Mouse (Mus musculus) heart, postnatal 25 days (tissue): ENCODE data around the gene Retreg1. TPM values are rescaled to one million over a fixed set of nuclear protein-coding genes. Genes with fewer than 3 reads are reported as not detected.
A peak's percentile ranks its signal among the peaks of the same experiment; 100 is the strongest.

Source experiments
- DNase-seq: peaks from one replicate; pipeline ENCODE4 v3.0.0; 2022; ENCODE audit warnings: low spot score
- intact Hi-C: fragments of 180-260 bp; cut with DNase I; formaldehyde crosslinking; loops from one replicate; pipeline ENCODE4 v1.15.1; 2025
- total RNA-seq, 2 experiments: library from RNA; stranded (reverse); gene quantifications; 2 replicates each; pipeline ENCODE4 v1.2.3; 2021

The Retreg1 gene
- total RNA-seq: 100 to 1,000 TPM; 206 to 227 TPM

- intact Hi-C loops: no loop called here
- peak; percentile 58 for DNase-seq
Measured at GRCm38 (mm10) chr15:25843086-25843991, at the start of gene Retreg1. TSS of gene Retreg1 (plus strand) at chr15:25843180.

- intact Hi-C loops: loop anchor here (5.0 kb wide), 2 partner anchors 62 to 367 kb away; no protein-coding TSS in a partner anchor
- no peak for DNase-seq
Measured at GRCm38 (mm10) chr15:25794123-25794522, 48.9 kb upstream of the Retreg1 start.

- no peak for DNase-seq
Measured at GRCm38 (mm10) chr15:25795496-25795895, 47.5 kb upstream of the Retreg1 start.

GRCm38 (mm10) chr15:25796353-25796752 is 46.6 kb upstream of the Retreg1 start:
- intact Hi-C loops: no loop called here
- no peak for DNase-seq

More at GRCm38 (mm10) chr15:25795496-25795895, 47.5 kb upstream of the Retreg1 start:
- intact Hi-C loops: no loop called here

- no peak for DNase-seq
- intact Hi-C loops: no loop called here
Measured at GRCm38 (mm10) chr15:25797179-25797578, 45.8 kb upstream of the Retreg1 start.

- intact Hi-C loops: no loop called here
- no peak for DNase-seq
Measured at GRCm38 (mm10) chr15:25797888-25798287, 45.1 kb upstream of the Retreg1 start.

- intact Hi-C loops: no loop called here
- no peak for DNase-seq
Measured at GRCm38 (mm10) chr15:25801726-25802125, 41.3 kb upstream of the Retreg1 start.

- intact Hi-C loops: no loop called here
- DNase-seq: no peak
Measured at GRCm38 (mm10) chr15:25802194-25802593, 40.8 kb upstream of the Retreg1 start.

GRCm38 (mm10) chr15:25803111-25803510 is 39.9 kb upstream of the Retreg1 start:
- DNase-seq: no peak
- intact Hi-C loops: no loop called here

GRCm38 (mm10) chr15:25805336-25806110 is 37.5 kb upstream of the Retreg1 start:
- DNase-seq: no peak
- intact Hi-C loops: loop anchor here (2.0 to 5.0 kb wide), 2 partner anchors 97 to 153 kb away; no protein-coding TSS in a partner anchor

- DNase-seq: no peak
- intact Hi-C loops: loop anchor here (5.0 kb wide), 1 partner anchor 96 kb away; no protein-coding TSS in a partner anchor
Measured at GRCm38 (mm10) chr15:25806363-25806762, 36.6 kb upstream of the Retreg1 start.

- intact Hi-C loops: loop anchor here (5.0 kb wide), 1 partner anchor 95 kb away; no protein-coding TSS in a partner anchor
- no peak for DNase-seq
Measured at GRCm38 (mm10) chr15:25806878-25807277, 36.1 kb upstream of the Retreg1 start.

- no peak for DNase-seq
- intact Hi-C loops: loop anchor here (5.0 kb wide), 1 partner anchor 93 kb away; no protein-coding TSS in a partner anchor
Measured at GRCm38 (mm10) chr15:25808677-25809460, 34.1 kb upstream of the Retreg1 start.

GRCm38 (mm10) chr15:25809669-25810068 is 33.3 kb upstream of the Retreg1 start:
- intact Hi-C loops: loop anchor here (5.0 kb wide), 1 partner anchor 93 kb away; no protein-coding TSS in a partner anchor
- DNase-seq: no peak

- intact Hi-C loops: no loop called here
- no peak for DNase-seq
Measured at GRCm38 (mm10) chr15:25811834-25812250, 31.1 kb upstream of the Retreg1 start.

- no peak for DNase-seq
- intact Hi-C loops: no loop called here
Measured at GRCm38 (mm10) chr15:25812479-25812878, 30.5 kb upstream of the Retreg1 start.

GRCm38 (mm10) chr15:25814535-25814934 is 28.4 kb upstream of the Retreg1 start:
- no peak for DNase-seq
- intact Hi-C loops: no loop called here

GRCm38 (mm10) chr15:25817191-25817590 is 25.8 kb upstream of the Retreg1 start:
- intact Hi-C loops: no loop called here
- no peak for DNase-seq

GRCm38 (mm10) chr15:25821981-25822380 is 21.0 kb upstream of the Retreg1 start:
- intact Hi-C loops: no loop called here

GRCm38 (mm10) chr15:25822656-25823055 is 20.3 kb upstream of the Retreg1 start:
- intact Hi-C loops: no loop called here
- DNase-seq: no peak

More at GRCm38 (mm10) chr15:25821981-25822380, 21.0 kb upstream of the Retreg1 start:
- no peak for DNase-seq
